Mouse (Mus musculus) brain, adult 2 months (tissue): ENCODE data around the gene Gsg1.

Experiments used
- DNase-seq: peaks from one replicate; pipeline ENCODE4 v3.0.0; 2011; ENCODE audit warnings: low read depth, low spot score

Gsg1 gene

GRCm38 (mm10) chr6:135254153-135254552, at the start of gene Gsg1:
Gene Gsg1 (minus strand): TSS chr6:135254351.
- no peak for DNase-seq

GRCm38 (mm10) chr6:135302421-135303125, 48.4 kb upstream of the Gsg1 start:
- DNase-seq = no peak

GRCm38 (mm10) chr6:135300469-135300868, 46.3 kb upstream of the Gsg1 start:
- no peak for DNase-seq

GRCm38 (mm10) chr6:135299024-135299550, 44.9 kb upstream of the Gsg1 start:
- no peak for DNase-seq

GRCm38 (mm10) chr6:135297570-135297969, 43.4 kb upstream of the Gsg1 start:
- DNase-seq = no peak

- DNase-seq = peak; percentile 30
These were observed 42.1 kb upstream of the Gsg1 start for GRCm38 (mm10) chr6:135296267-135296666.

- DNase-seq = peak; percentile 43
These were observed 41.1 kb upstream of the Gsg1 start for GRCm38 (mm10) chr6:135295082-135295861.

- DNase-seq = no peak
These were observed 40.0 kb upstream of the Gsg1 start for GRCm38 (mm10) chr6:135294150-135294549.

GRCm38 (mm10) chr6:135292391-135292790, 38.2 kb upstream of the Gsg1 start:
- DNase-seq = no peak

GRCm38 (mm10) chr6:135279856-135280255, 25.7 kb upstream of the Gsg1 start:
- DNase-seq = no peak

GRCm38 (mm10) chr6:135279286-135279685, 25.1 kb upstream of the Gsg1 start:
- DNase-seq = no peak

- DNase-seq = no peak
These were observed 24.2 kb upstream of the Gsg1 start for GRCm38 (mm10) chr6:135278302-135278701.

GRCm38 (mm10) chr6:135276474-135277295, 22.5 kb upstream of the Gsg1 start:
- DNase-seq = no peak

- DNase-seq = no peak
These were observed 21.1 kb upstream of the Gsg1 start for GRCm38 (mm10) chr6:135275231-135275630.

GRCm38 (mm10) chr6:135273066-135273465, 18.9 kb upstream of the Gsg1 start:
- no peak for DNase-seq

GRCm38 (mm10) chr6:135271761-135272160, 17.6 kb upstream of the Gsg1 start:
- no peak for DNase-seq

- DNase-seq = no peak
These were observed 15.5 kb upstream of the Gsg1 start for GRCm38 (mm10) chr6:135269626-135270025.

- no peak for DNase-seq
These were observed 14.2 kb upstream of the Gsg1 start for GRCm38 (mm10) chr6:135268392-135268791.

- no peak for DNase-seq
These were observed 13.1 kb upstream of the Gsg1 start for GRCm38 (mm10) chr6:135267221-135267620.

- no peak for DNase-seq
These were observed 11.9 kb upstream of the Gsg1 start for GRCm38 (mm10) chr6:135266056-135266455.

- DNase-seq = no peak
These were observed 10.0 kb upstream of the Gsg1 start for GRCm38 (mm10) chr6:135264136-135264535.

- no peak for DNase-seq
These were observed 8.4 kb upstream of the Gsg1 start for GRCm38 (mm10) chr6:135262565-135262964.
